Mouse (Mus musculus): ENCODE data around the gene Esrrg.

- TF ChIP-seq CEBPB (IDR thresholded peaks at IDR 0.05; ENCODE audit: low read depth) (no peak), CTCF (IDR thresholded peaks at IDR 0.05; ENCODE audit: control insufficient read depth, insufficient read depth, insufficient read length) (no peak), USF1 (IDR thresholded peaks at IDR 0.05; ENCODE audit: low read depth) (no peak), FOSL1 (IDR thresholded peaks at IDR 0.05; ENCODE audit: insufficient read depth, low read length, poor library complexity, severe bottlenecking) (no peak), MAX (IDR thresholded peaks at IDR 0.05) (no peak), MYOD1 (IDR thresholded peaks at IDR 0.05; ENCODE audit: control insufficient read depth, insufficient read length, low read depth) (no peak)
These were observed 43.2 kb downstream of the Esrrg start for GRCm38 (mm10) chr1:187651688-187652241.

All from C2C12 (cell line).